Mouse (Mus musculus) hematopoietic multipotent progenitor cell, adult 10-12 weeks (in vitro differentiated cells): ENCODE measurements around the gene Rad51. TPM values are rescaled to one million over a fixed set of nuclear protein-coding genes. Genes with fewer than 3 reads are reported as not detected.

Experiments used
- polyA plus RNA-seq: library from polyadenylated mRNA; stranded (reverse); fragments of >175 nt; gene quantifications from 2 replicates; pipeline ENCODE4 v1.2.3, GENCODE M21; 2012; ENCODE audit warnings: low replicate concordance

Rad51 gene
- 2.5 and 4.6 TPM in 2 replicates for polyA plus RNA-seq

DNA sequence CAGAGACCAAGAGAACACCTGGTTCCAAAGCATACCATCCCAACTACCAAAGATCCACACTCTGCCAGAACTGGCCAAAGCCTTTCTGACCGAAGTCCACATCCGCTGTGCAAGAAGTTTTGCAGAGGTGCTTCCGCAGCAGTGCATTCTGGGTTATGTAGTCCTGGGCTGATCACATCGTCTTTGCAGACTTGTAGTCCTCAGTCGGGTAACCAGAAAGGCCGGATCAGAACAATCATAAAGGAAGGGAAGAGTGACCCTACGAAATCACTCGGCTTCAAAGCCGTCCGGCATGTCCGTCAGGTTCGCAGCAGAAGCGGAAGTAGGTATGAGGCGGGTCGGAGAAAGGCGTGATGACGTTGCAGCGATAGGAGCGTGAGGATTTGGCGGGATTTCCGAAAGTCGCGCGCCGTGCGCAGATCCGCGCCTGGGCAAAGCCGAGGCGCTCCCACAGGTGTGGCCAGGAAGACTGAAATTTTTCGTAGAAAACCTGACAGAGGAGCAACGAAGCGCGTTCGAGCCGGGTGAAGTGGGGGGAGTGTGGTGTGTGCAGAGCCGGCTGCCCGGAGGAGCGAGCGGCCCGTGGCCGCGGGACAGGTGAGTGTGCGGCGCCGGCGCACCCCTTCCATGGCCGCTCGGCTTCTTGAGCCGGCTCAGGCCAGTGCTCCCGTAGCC, at the start of gene Rad51:
Gene Rad51, plus strand, starts transcription at position 356 of the 675 bp plus-strand sequence.

GRCm38 (mm10) chr2:119156681-119157572, 44.3 kb downstream of the Rad51 start, which contains the start of gene Rmdn3:
Gene Rmdn3 (minus strand): TSS chr2:119157034.

GRCm38 (mm10) chr2:119166901-119167865, 54.6 kb downstream of the Rad51 start, which contains the start of gene Gchfr:
Gene Gchfr (plus strand): TSS chr2:119167773.

DNA sequence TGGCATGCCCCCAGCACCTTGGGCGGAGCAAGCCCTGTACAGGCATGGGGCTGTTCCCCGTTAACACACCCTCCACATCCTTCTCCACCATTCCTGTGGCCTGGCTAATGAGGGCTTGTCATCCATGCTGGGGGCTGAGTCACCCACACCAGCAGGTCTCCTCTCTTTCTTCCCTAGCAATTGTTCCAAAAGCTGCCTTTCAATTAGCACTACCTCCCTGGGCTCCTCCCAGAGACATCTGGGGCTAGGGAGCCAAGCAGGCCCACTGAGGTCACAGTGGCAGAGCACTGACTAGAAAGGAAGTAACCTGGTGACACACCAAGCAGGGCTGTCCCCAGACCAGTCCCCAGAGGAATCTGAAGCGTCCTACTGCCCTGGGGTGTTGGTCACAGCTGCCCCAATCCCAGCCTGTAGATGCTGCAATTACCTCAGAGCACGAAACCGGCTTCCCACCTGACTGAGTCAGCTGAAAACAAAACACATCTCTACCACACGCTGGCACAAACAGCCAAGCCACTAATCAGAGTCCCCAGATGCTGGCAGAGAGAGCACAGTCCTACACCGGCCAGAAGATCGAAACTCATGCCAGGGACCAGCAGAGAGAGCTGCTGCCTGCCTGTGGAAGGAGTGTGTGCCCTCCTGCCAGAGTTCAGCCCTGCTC, 61.5 kb downstream of the Rad51 start, which contains the start of gene Gm14137:
Gene Gm14137, plus strand, starts transcription at position 519 of the 661 bp plus-strand sequence.

Other genes with a start within 250 kb of the Rad51 start
- gene Bahd1, start 212.4 kb upstream of the Rad51 start, polyA plus RNA-seq, result 71.3 and 106 TPM in 2 replicates
- 9.5 and 19.0 TPM in 2 replicates for gene Chst14, start 186.3 kb upstream of the Rad51 start, polyA plus RNA-seq
- 8.6 and 10.8 TPM in 2 replicates for gene Ccdc32, start 83.4 kb upstream of the Rad51 start, polyA plus RNA-seq
- gene Rpusd2, start 78.0 kb upstream of the Rad51 start, polyA plus RNA-seq, result 2.1 and 2.7 TPM in 2 replicates
- 1.1 and 2.2 TPM in 2 replicates for gene Knl1, start 65.7 kb upstream of the Rad51 start, polyA plus RNA-seq
- gene Rmdn3, start 44.2 kb downstream of the Rad51 start, polyA plus RNA-seq, result 8.6 and 11.3 TPM in 2 replicates
- 0.95 and 2.3 TPM in 2 replicates for gene Gchfr, start 55.0 kb downstream of the Rad51 start, polyA plus RNA-seq
- 0.88 and 2.3 TPM in 2 replicates for gene Gm14137, start 61.7 kb downstream of the Rad51 start, polyA plus RNA-seq
- 13.7 and 35.1 TPM in 2 replicates for gene Zfyve19, start 95.8 kb downstream of the Rad51 start, polyA plus RNA-seq
- gene Dnajc17, start 96.0 kb downstream of the Rad51 start, polyA plus RNA-seq, result 17.6 and 32.2 TPM in 2 replicates
- gene Ppp1r14d, start 117.1 kb downstream of the Rad51 start, polyA plus RNA-seq, result not detected in 2 replicates
- 0.30 and 2.0 TPM in 2 replicates for gene Spint1, start 124.6 kb downstream of the Rad51 start, polyA plus RNA-seq
- 0.46 and 2.0 TPM in 2 replicates for gene Rhov, start 158.5 kb downstream of the Rad51 start, polyA plus RNA-seq
- 12.5 and 24.2 TPM in 2 replicates for gene Vps18, start 175.9 kb downstream of the Rad51 start, polyA plus RNA-seq
- gene Dll4, start 213.0 kb downstream of the Rad51 start, polyA plus RNA-seq, result 0.52 and 0.73 TPM in 2 replicates
- gene Chac1, start 238.4 kb downstream of the Rad51 start, polyA plus RNA-seq, result 1.6 and 4.9 TPM in 2 replicates